Mouse (Mus musculus): ENCODE measurements around the gene Enox1. TPM values are rescaled to one million over a fixed set of nuclear protein-coding genes. Genes with fewer than 3 reads are reported as not detected.

Gene Enox1
- polyA plus RNA-seq, 1 experiment from 2014 or later = 6.6 TPM

DNA sequence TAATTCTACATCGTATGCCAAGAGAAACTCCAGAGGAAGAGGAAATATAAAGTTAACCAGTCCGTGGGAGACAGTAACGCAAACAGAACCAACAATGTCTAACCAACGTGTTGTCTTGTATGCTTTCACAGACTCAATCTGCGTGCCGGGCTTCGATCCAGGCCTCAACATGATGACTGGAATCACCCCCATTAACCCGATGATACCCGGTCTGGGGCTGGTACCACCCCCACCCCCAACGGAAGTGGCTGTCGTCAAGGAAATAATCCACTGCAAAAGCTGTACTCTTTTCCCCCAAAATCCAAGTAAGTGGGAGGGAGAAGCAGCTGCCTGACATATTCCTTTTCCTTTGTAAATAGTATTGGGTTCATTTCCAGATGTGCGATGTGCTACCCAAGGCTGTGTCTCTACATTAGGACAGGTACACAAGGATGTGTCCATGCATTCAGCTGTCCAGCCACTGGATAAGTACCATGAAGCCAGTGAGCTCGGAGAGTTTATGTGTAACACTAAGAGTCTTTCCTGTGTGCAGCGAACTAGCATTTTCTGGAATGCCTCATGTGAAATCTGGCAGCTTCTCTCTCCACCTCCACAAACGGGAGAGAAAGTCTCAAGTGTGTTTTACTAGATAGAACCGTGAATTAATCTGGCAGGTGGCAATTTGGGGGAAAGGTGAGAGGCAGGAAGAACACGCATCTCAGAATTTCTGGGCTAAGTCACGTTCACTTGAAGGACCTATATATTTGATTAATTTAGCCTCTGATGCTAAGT is 421.1 kb downstream of the Enox1 start:
- no peak for ATAC-seq (replicated peaks; ENCODE audit: low FRiP score, low read depth)
- WGBS = 67% methylated on average over 18 of the region's 18 CpGs
- no peak for TF ChIP-seq CTCF (IDR thresholded peaks at IDR 0.05; ENCODE audit: low read depth)

DNA sequence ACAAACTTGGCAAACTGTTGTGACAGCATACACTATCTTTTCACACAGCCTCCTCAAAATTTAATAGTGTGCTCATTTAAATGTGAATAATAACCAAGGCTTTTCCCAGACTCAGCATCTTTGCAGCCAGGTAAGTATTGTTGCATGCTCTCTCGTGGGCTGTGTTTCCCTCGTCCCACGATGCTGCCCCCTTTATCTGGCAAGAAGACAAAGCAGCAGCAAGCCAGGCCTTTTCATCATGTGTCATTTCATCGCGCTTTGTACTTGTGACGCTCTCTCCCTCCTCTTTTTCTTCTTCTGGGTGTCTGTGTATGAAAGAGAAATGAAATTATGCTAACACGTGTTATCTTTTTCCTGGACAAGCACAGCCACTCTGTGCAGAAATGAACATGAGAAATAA is 421.8 kb downstream of the Enox1 start:
- no peak overlapping the region for H3K9ac ChIP-seq (ENCODE audit: low read depth, low read length)
- H3K27me3 ChIP-seq (ENCODE audit: insufficient read depth, low read length) = no peaks in the 10 kb centered on the region
- no peak for ATAC-seq (replicated peaks; ENCODE audit: low FRiP score, low read depth)
- DNase-seq (ENCODE audit: low spot score) = no peak
- H3K36me3 ChIP-seq (ENCODE audit: insufficient read depth, low read length) = no peaks in the 10 kb centered on the region
- 71% methylated on average over 7 of the region's 7 CpGs for WGBS
- TF ChIP-seq CTCF (IDR thresholded peaks at IDR 0.05; ENCODE audit: low read depth) = no peak
- no peaks in the 10 kb centered on the region for H3K9me3 ChIP-seq (replicated peaks; ENCODE audit: low read length)
- no peak overlapping the region for H3K4me2 ChIP-seq (ENCODE audit: low read length)
- no peak overlapping the region for H3K27ac ChIP-seq
- no peaks in the 10 kb centered on the region for H3K4me1 ChIP-seq (replicated peaks; ENCODE audit: insufficient read depth, low read length)
- no peak overlapping the region for H3K4me3 ChIP-seq (replicated peaks; ENCODE audit: low read depth, low read length)

More for the DNA sequence above, 421.1 kb downstream of the Enox1 start:
- Histone ChIP-seq H3K9me3 (replicated peaks; ENCODE audit: low read length) (no peaks in the 10 kb centered on the region), H3K4me2 (ENCODE audit: low read length) (no peak overlapping the region), H3K27ac (no peak overlapping the region), H3K4me3 (replicated peaks; ENCODE audit: low read depth, low read length) (no peak overlapping the region), H3K9ac (ENCODE audit: low read depth, low read length) (no peak overlapping the region), H3K27me3 (ENCODE audit: insufficient read depth, low read length) (no peaks in the 10 kb centered on the region), H3K36me3 (ENCODE audit: insufficient read depth, low read length) (no peaks in the 10 kb centered on the region), H3K4me1 (replicated peaks; ENCODE audit: insufficient read depth, low read length) (no peaks in the 10 kb centered on the region)
- no peak for DNase-seq (ENCODE audit: low spot score)

DNA sequence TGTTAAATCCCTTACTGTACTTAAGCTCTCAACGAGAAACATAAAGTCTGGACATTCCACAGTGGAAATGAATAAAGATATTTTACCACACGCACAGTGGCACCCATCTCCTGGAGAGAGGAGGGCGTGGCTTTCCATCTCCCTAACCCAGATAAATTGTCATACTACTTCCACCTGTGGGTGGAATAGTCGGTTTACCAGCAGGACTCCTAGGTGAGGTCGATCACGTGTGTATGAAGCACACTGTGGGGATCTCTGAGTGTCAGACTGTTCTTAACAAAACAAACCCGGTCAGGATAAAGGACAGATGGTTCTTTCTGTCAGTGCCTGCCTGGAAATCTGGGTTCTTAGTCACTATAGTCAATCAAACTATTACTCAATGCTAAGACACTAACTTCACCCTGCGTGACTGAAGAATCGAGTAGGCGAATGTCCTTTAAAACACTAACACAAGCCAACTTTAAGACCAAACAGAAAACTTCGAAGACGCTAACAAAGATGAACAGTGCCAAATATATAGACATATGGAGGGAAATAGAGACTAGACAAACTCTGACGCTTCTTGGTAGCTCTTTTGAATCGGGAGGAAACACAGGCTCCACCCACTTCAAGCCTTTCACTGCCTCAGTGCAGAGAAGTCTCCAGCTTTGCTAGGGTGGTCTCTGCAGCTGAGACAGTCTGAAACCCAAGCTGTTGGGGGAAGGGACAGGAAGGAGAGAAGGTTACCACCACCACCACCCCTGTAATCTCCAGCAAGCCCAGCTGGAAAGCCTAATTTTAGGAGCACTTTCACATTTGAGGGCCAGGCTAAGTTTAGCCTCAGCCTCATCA is 423.8 kb downstream of the Enox1 start:
- H3K27ac ChIP-seq = no peak overlapping the region
- no peak for DNase-seq (ENCODE audit: low spot score)
- 70% methylated on average over 14 of the region's 14 CpGs for WGBS
- H3K36me3 ChIP-seq (ENCODE audit: insufficient read depth, low read length) = no peaks in the 10 kb centered on the region
- no peaks in the 10 kb centered on the region for H3K4me1 ChIP-seq (replicated peaks; ENCODE audit: insufficient read depth, low read length)
- no peak overlapping the region for H3K9ac ChIP-seq (ENCODE audit: low read depth, low read length)
- H3K4me3 ChIP-seq (replicated peaks; ENCODE audit: low read depth, low read length) = no peak overlapping the region
- ATAC-seq (replicated peaks; ENCODE audit: low FRiP score, low read depth) = no peak
- no peaks in the 10 kb centered on the region for H3K9me3 ChIP-seq (replicated peaks; ENCODE audit: low read length)
- H3K4me2 ChIP-seq (ENCODE audit: low read length) = no peak overlapping the region
- TF ChIP-seq CTCF (IDR thresholded peaks at IDR 0.05; ENCODE audit: low read depth) = no peak
- H3K27me3 ChIP-seq (ENCODE audit: insufficient read depth, low read length) = no peaks in the 10 kb centered on the region

DNA sequence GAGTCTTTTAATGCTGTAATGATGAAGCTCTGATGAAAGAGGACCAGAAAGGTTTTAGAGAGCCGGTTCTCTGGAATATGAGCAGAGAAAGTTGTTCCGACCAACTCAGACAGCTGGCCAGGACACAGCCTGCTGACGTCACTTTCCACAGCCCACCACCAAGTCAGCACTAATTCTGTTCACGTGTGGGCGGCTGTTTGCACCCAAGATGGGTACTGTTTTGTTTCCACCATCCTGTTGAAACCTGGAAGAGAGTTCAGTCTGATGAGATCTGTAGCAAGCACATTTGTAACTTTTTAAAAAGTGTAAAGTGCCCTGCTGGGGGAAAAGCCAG is 424.3 kb downstream of the Enox1 start:
- no peaks in the 10 kb centered on the region for H3K9me3 ChIP-seq (replicated peaks; ENCODE audit: low read length)
- no peak for TF ChIP-seq CTCF (IDR thresholded peaks at IDR 0.05; ENCODE audit: low read depth)
- no peaks in the 10 kb centered on the region for H3K4me1 ChIP-seq (replicated peaks; ENCODE audit: insufficient read depth, low read length)
- no peak overlapping the region for H3K9ac ChIP-seq (ENCODE audit: low read depth, low read length)
- no peak overlapping the region for H3K4me3 ChIP-seq (replicated peaks; ENCODE audit: low read depth, low read length)
- H3K36me3 ChIP-seq (ENCODE audit: insufficient read depth, low read length) = no peaks in the 10 kb centered on the region
- WGBS = 41% methylated on average over 5 of the region's 5 CpGs
- H3K27me3 ChIP-seq (ENCODE audit: insufficient read depth, low read length) = no peaks in the 10 kb centered on the region
- no peak overlapping the region for H3K27ac ChIP-seq
- ATAC-seq (replicated peaks; ENCODE audit: low FRiP score, low read depth) (no peak), DNase-seq (ENCODE audit: low spot score) (no peak)
- no peak overlapping the region for H3K4me2 ChIP-seq (ENCODE audit: low read length)

DNA sequence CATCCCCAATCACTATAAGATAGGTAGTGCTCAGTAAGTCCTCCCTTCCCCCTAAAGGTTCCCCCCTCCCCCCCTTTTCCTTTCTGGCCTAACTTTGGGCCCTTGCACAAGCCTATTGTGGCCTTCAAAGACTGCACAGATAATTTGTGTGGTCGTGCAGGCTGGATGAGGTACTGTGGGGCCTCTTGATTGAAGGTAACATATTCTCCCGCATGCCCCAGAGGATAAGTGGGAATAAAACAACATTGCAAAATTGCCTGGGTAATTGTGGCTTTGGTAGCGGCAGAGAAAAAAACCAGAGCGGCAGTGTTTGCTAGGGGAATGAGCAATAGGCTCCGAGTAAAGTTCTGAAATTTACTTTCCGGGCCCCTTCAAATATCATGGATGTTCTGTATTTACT is 425.1 kb downstream of the Enox1 start:
- 80% methylated on average over 6 of the region's 6 CpGs for WGBS
- Histone ChIP-seq H3K36me3 (ENCODE audit: insufficient read depth, low read length) (no peaks in the 10 kb centered on the region), H3K27me3 (ENCODE audit: insufficient read depth, low read length) (no peaks in the 10 kb centered on the region), H3K27ac (no peak overlapping the region), H3K4me3 (replicated peaks; ENCODE audit: low read depth, low read length) (no peak overlapping the region), H3K4me2 (ENCODE audit: low read length) (no peak overlapping the region), H3K4me1 (replicated peaks; ENCODE audit: insufficient read depth, low read length) (no peaks in the 10 kb centered on the region), H3K9ac (ENCODE audit: low read depth, low read length) (no peak overlapping the region), H3K9me3 (replicated peaks; ENCODE audit: low read length) (no peaks in the 10 kb centered on the region)
- ATAC-seq (replicated peaks; ENCODE audit: low FRiP score, low read depth) (no peak), DNase-seq (ENCODE audit: low spot score) (no peak)
- no peak for TF ChIP-seq CTCF (IDR thresholded peaks at IDR 0.05; ENCODE audit: low read depth)

DNA sequence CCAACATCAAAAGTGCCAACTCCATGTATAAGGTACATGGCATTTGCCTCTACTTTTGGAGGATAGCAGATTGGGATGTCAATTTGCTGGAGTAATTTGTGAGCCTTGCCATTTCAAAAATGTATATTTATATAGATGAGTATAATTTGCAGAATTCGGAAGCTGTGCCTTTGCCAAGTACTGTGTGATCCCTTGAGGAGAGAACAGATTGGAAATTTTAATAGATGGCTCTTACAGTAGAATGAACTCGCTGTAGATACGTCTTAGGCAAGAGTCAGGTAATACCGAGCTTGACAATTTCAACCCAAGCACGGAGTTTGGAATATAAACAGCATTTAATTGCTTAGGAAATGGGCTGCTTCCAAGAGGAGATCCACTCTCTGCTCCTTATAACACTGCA is 427.9 kb downstream of the Enox1 start:
- Histone ChIP-seq H3K4me2 (ENCODE audit: low read length) (no peak overlapping the region), H3K4me3 (replicated peaks; ENCODE audit: low read depth, low read length) (no peak overlapping the region), H3K36me3 (ENCODE audit: insufficient read depth, low read length) (no peaks in the 10 kb centered on the region), H3K9ac (ENCODE audit: low read depth, low read length) (no peak overlapping the region), H3K27ac (no peak overlapping the region), H3K9me3 (replicated peaks; ENCODE audit: low read length) (no peaks in the 10 kb centered on the region), H3K4me1 (replicated peaks; ENCODE audit: insufficient read depth, low read length) (no peaks in the 10 kb centered on the region), H3K27me3 (ENCODE audit: insufficient read depth, low read length) (no peaks in the 10 kb centered on the region)
- 85% methylated on average over 5 of the region's 5 CpGs for WGBS
- no peak for TF ChIP-seq CTCF (IDR thresholded peaks at IDR 0.05; ENCODE audit: low read depth)
- no peak for ATAC-seq (replicated peaks; ENCODE audit: low FRiP score, low read depth)
- DNase-seq (ENCODE audit: low spot score) = no peak

Data from kidney, postnatal 0 days (tissue).